Mouse (Mus musculus) small intestine, adult 2 months (tissue): ENCODE data around the gene Tgfb2. TPM values are rescaled to one million over a fixed set of nuclear protein-coding genes. Genes with fewer than 3 reads are reported as not detected.

Experiments used
- H3K27ac ChIP-seq: fragments of 200-500 bp; 2 replicates; pipeline ENCODE4 v1.5.1; 2012; ENCODE audit warnings: low read depth, low read length, control low read depth, inconsistent platforms; ENCODE audit not compliant: insufficient read depth
- H3K27me3 ChIP-seq: fragments of 200-500 bp; 2 replicates; pipeline ENCODE4 v1.6.1; 2012; ENCODE audit warnings: mild to moderate bottlenecking, moderate library complexity, low read length, inconsistent platforms; ENCODE audit not compliant: control insufficient read depth, insufficient read depth
- H3K36me3 ChIP-seq: fragments of 200-500 bp; 2 replicates; pipeline ENCODE4 v1.6.1; 2012; ENCODE audit warnings: mild to moderate bottlenecking, low read length, control low read depth, inconsistent platforms; ENCODE audit not compliant: control insufficient read depth, insufficient read depth
- H3K4me1 ChIP-seq: fragments of 200-500 bp; 2 replicates; pipeline ENCODE4 v1.6.1; 2012; ENCODE audit warnings: low read length, inconsistent platforms, mixed read lengths; ENCODE audit not compliant: control insufficient read depth, insufficient read depth, insufficient read length
- H3K4me3 ChIP-seq: fragments of 200-500 bp; 2 replicates; pipeline ENCODE4 v1.5.1; 2012; ENCODE audit warnings: low read depth, mild to moderate bottlenecking, control low read depth, inconsistent platforms, low read length, moderate library complexity
- CTCF ChIP-seq: fragments of 200-500 bp; IDR thresholded peaks from 2 replicates; pipeline ENCODE4 v1.5.1; 2012; ENCODE audit warnings: low read depth, mild to moderate bottlenecking, control low read depth, inconsistent platforms, low read length, moderate library complexity, mixed read lengths; ENCODE audit not compliant: insufficient replicate concordance, insufficient read length; ENCODE audit errors: extremely low read depth
- POLR2A ChIP-seq: fragments of 200-500 bp; IDR thresholded peaks from 2 replicates; pipeline ENCODE4 v1.6.1; 2012; ENCODE audit warnings: low read depth, mild to moderate bottlenecking, control low read depth, inconsistent platforms, low read length, moderate library complexity
- WGBS: fragments of 180-500 bp; shearing (Covaris S2); methylation state at CpG from one replicate; pipeline ENCODE4 v1.1.7; 2018; 5-methylcytosine and 5-hydroxymethylcytosine counted together
- polyA plus RNA-seq: library from polyadenylated mRNA; depleted of rRNA; stranded (reverse); fragments of >200 nt; gene quantifications from 2 replicates; pipeline ENCODE4 v1.2.3, GENCODE M21; 2012

The Tgfb2 gene
- polyA plus RNA-seq, 1 experiment: 0.79 TPM

DNA sequence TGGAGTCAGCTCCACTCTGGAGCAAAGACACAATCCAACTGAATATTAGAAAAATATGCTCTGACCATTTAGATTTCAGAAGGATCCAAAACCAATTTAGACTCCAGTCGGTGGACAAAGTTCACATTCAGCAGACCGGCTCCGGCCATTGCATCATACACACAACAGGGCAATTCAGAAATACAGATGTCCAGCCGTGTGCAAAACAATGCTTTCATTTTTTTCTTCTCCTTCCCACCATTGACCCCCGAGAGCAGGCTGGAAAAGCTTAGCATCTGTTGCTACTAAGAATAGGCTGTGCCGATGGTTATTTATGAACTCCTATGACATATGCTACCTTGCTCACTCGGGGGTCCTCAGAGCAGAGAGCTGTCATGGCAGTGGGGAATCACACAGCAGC, 23.2 kb downstream of the Tgfb2 start:
- TF ChIP-seq CTCF (no peak), POLR2A (no peak)
- no peaks in the 10 kb centered on the region for H3K36me3 ChIP-seq
- no peaks in the 10 kb centered on the region for H3K4me1 ChIP-seq
- H3K27ac ChIP-seq: no peak overlapping the region
- WGBS: 39% methylated on average over 7 of the region's 7 CpGs
- no peak overlapping the region for H3K4me3 ChIP-seq
- H3K27me3 ChIP-seq: no peaks in the 10 kb centered on the region

DNA sequence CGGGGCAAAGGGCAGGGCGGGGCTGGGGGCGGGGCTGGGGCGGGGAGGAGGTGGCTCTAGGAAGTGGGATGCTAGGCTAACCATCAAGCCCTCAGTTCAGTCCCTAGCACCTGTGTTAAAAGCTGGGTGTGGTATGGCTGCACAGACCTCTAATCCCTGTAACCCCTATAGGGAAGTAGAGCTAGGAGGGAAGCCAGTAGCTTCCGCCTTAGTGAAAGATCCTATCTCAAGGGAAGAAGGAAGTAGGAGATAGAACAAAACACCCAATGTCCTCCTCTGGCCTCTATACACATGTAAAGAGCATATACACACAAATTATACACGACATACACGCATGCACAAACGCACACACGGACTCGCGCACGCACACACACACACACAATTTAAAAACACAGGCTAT, 28.2 kb downstream of the Tgfb2 start:
- Histone ChIP-seq H3K4me3 (no peak overlapping the region), H3K27ac (no peak overlapping the region), H3K4me1 (no peaks in the 10 kb centered on the region), H3K27me3 (no peaks in the 10 kb centered on the region), H3K36me3 (no peaks in the 10 kb centered on the region)
- 76% methylated on average over 12 of the region's 12 CpGs for WGBS
- TF ChIP-seq CTCF: no peak
- no peak for TF ChIP-seq POLR2A

DNA sequence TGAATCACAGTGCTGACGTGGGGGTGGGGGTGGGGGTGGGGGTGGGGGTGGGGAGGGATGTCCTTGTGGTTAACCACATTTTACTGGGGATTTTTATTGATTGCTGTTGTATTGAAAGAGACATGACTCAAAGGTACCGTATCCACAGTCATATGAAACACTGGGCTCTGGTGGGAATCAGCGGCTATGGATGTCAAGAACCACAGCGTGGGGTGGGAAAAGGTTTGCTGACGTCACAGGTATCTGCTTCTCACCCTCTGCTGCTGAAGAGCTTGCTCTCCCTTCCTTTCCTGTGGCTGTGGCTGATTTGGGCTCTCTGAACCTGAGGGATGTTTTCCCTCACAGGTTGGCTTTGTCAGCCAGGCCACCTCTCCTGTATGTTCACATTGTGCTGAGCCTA, 29.6 kb downstream of the Tgfb2 start:
- Histone ChIP-seq H3K27me3 (no peaks in the 10 kb centered on the region), H3K36me3 (no peaks in the 10 kb centered on the region), H3K27ac (no peak overlapping the region), H3K4me1 (no peaks in the 10 kb centered on the region), H3K4me3 (no peak overlapping the region)
- no peak for TF ChIP-seq CTCF
- no peak for TF ChIP-seq POLR2A
- WGBS: 75% methylated on average over 5 of the region's 5 CpGs

DNA sequence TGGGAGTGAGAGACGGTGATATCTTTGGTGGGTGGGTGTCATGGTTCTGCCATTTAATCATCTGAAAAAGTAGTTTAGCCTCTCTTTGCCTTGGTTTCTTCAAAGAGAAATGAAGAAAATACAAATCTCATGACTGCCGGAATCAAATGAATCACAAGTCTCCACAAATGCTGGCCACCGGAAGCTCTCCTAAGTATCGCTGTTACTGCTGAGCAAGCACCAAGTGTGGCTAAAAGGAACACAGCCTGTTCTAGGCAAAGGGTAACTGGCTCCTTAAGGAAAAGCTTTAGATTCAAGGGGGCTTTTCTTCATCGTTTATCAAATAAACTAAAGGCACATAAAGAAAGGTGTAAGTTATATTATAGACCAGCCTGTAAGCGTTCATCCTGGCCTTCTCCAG, 30.5 kb downstream of the Tgfb2 start:
- TF ChIP-seq POLR2A (no peak), CTCF (no peak)
- Histone ChIP-seq H3K4me1 (no peaks in the 10 kb centered on the region), H3K27me3 (no peaks in the 10 kb centered on the region), H3K36me3 (no peaks in the 10 kb centered on the region), H3K27ac (no peak overlapping the region), H3K4me3 (no peak overlapping the region)
- 80% methylated on average over 6 of the region's 6 CpGs for WGBS

DNA sequence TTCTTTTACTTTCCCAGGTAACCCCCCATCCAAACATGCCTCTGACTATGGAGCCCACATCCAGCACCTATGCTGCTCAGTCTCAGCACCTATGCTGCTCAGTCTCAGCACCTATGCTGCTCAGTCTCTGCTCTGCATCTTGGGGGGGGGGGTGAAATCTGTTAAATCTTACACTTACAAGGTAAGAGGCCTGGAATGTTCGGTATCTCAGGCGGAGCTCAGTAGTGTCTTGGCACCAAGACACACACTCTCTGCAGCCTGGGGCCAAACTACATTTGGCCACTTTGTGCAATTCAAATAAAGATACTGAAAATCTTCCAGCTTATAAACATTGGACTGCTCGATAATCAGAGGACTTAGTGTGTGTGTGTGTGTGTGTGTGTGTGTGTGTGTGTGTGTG, 31.2 kb downstream of the Tgfb2 start:
- 59% methylated on average over 3 of the region's 3 CpGs for WGBS
- no peak overlapping the region for H3K27ac ChIP-seq
- no peaks in the 10 kb centered on the region for H3K27me3 ChIP-seq
- no peak overlapping the region for H3K4me3 ChIP-seq
- TF ChIP-seq CTCF (no peak), POLR2A (no peak)
- H3K36me3 ChIP-seq: no peaks in the 10 kb centered on the region
- no peaks in the 10 kb centered on the region for H3K4me1 ChIP-seq

DNA sequence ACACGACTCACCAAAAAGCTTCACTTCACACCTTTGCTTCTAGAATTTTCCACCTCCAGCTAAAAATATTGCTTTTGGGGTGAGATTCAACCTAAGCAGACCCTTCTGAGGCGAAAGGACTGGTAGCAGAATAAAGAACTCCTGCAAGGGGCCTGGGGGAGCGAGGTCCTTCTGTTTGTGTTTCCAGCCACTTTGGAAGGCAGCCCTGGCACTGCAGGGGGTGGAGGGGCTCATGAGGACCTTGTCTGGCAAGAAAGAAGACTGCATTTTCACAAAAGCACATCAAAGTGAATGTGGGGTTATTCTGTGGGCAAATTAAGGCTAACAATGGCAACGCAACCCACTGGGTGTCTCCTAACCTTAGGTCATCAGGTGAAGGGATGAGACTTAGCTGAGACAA, 32.6 kb downstream of the Tgfb2 start:
- TF ChIP-seq CTCF (no peak), POLR2A (no peak)
- no peak overlapping the region for H3K4me3 ChIP-seq
- no peaks in the 10 kb centered on the region for H3K36me3 ChIP-seq
- 85% methylated on average over 4 of the region's 4 CpGs for WGBS
- no peak overlapping the region for H3K27ac ChIP-seq
- no peaks in the 10 kb centered on the region for H3K4me1 ChIP-seq
- no peaks in the 10 kb centered on the region for H3K27me3 ChIP-seq

DNA sequence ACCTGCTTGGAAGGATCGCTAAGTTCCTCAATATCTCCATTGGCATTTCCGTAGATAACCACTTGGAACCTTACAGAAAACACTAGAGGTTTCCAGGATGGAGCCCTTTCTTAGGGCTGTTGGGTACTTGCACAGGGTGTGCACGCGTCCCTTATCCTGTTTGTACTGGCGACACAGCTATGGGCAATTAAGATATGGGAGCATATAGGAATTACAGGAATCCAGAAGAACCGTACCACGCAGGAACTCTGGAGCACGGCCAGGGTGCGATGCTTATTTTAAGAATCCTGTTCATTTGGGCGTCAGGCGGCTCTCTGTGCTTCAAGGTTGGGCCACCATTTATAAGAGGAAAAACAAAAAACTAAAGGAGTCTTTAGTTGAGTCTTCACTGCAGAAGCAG, 42.4 kb downstream of the Tgfb2 start:
- no peaks in the 10 kb centered on the region for H3K27me3 ChIP-seq
- no peaks in the 10 kb centered on the region for H3K36me3 ChIP-seq
- H3K27ac ChIP-seq: no peak overlapping the region
- 66% methylated on average over 11 of the region's 11 CpGs for WGBS
- no peak for TF ChIP-seq POLR2A
- no peak for TF ChIP-seq CTCF
- no peak overlapping the region for H3K4me3 ChIP-seq
- no peaks in the 10 kb centered on the region for H3K4me1 ChIP-seq

DNA sequence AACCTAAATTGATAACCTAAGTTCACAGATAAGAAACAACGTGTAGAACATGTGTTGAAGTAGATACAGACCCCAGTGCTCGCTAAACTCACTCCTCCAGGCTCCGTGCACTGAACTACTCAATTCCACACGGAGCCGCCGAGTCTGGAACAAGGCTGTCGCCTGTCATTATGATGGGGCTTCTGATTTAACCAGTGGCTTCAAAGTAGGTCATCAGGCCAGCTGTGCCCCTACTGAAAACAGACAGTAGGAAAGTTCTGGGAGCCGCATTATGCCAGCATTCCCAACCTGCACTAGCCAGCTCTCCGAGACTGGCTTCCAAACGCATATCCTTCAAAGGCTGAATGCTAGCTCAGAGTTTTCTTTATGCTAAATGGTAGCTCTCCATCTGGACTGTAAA, 42.8 kb downstream of the Tgfb2 start:
- Histone ChIP-seq H3K36me3 (no peaks in the 10 kb centered on the region), H3K27me3 (no peaks in the 10 kb centered on the region), H3K27ac (no peak overlapping the region), H3K4me1 (no peaks in the 10 kb centered on the region), H3K4me3 (no peak overlapping the region)
- 73% methylated on average over 10 of the region's 10 CpGs for WGBS
- TF ChIP-seq POLR2A: no peak
- no peak for TF ChIP-seq CTCF
